Mouse (Mus musculus) mature B cell (primary cell): ENCODE results near the gene Gm10912.
"Not testable (repeated sequence)": the region's sequence is repeated elsewhere in the genome, so short reads cannot be mapped to it uniquely, and the experiment has no call there.

ENCODE experiments used
- in situ Hi-C: fragments of 300-500 bp; cut with MboI; formaldehyde crosslinking; loops from 2 replicates; pipeline ENCODE4 v1.14.3; 2019

The Gm10912 gene

DNA sequence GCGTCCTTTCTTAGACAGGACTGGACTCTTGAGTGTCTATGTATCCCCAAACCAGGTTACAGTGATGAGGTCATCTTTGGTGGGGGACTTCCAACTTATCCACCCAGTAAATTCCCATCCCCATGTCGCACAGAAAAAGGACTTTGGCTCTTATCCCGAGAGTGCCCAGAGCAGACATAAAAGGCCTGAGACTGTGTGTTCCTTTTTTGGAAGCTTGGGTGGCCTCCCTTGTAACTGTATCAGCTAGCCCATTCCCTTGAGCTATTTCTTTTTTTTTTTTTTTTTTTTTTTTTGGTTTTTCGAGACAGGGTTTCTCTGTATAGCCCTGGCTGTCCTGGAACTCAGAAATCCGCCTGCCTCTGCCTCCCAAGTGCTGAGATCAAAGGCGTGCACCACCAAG lies at the start of gene Gm10912:
Gene Gm10912, plus strand, starts transcription at position 301 of the 400 bp plus-strand sequence.
- in situ Hi-C loops, result not testable (repeated sequence)

DNA sequence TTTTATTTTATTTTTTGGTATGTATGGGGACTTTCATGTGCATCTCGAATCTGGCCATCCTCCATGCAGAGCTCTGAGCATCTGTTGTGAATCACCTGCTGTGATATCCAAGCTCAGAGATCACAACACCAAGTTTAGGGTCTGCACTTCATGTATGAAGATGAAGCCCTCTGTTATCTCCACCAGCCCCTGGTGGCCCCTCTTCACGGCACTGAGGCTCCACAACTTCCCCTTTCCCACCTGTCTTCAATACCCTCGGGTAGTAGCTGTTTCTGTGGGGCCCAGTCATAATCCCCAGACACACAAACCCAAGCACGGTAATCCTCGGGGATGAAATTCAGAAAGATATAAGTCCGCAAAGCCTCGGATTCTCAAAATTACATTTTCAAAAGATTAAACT lies 42.5 kb upstream of the Gm10912 start:
- in situ Hi-C loops, result no loop called here

DNA sequence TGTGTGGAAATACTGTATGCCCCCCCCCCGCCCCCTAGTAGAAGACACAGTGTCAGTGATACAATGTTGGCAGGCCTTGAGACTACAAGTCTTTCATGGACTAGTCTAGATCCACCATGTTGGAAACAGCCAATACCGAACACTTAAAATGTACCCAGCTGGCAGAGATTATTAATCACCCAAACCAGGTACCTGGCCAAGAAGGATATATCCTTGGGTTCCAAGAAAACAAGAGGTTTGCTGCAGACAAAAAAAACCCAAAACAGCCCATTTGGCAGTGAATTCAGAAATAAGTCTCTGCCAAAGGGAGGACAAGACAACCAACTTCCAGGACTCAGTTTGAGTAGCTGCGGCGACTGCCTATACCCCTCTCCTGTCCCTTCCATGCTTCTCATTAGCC lies 41.0 kb upstream of the Gm10912 start:
- in situ Hi-C loops, result no loop called here

DNA sequence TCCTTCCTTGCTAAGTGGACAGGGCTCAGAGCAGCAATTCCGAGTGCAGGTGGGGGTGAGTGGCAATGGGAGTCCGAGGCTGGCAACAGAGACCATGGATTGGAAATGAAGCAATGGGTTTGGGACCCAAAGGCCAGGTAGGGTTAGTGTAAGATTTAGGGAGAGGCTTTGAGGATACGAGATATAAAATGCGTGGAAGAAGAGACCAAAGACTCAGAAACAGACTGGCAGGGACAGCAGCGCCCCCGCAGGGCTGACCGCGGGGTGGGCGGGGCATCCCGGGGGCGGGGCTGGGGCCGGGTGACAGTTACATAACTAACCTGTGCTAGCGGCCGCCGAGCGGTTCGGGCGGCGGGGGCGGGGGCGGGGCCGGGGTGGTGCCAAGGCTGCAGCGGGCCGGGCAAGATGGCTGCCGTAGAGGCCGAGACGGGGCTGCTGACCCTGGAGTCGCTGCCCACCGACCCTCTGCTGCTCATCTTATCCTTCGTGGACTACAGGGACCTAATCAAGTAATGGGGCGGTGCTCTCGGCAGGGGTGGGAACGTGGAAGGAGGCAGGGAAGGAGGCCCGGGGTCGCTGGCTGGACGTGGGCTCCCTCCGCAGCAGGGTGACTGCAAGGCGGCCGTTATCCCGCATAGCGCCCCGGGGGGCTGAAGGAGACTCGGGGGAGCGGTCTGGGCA lies 38.0 kb upstream of the Gm10912 start, which contains the start of gene Fbxo3:
Gene Fbxo3, plus strand, starts transcription at position 264 of the 681 bp plus-strand sequence.
- in situ Hi-C loops, result no loop called here

DNA sequence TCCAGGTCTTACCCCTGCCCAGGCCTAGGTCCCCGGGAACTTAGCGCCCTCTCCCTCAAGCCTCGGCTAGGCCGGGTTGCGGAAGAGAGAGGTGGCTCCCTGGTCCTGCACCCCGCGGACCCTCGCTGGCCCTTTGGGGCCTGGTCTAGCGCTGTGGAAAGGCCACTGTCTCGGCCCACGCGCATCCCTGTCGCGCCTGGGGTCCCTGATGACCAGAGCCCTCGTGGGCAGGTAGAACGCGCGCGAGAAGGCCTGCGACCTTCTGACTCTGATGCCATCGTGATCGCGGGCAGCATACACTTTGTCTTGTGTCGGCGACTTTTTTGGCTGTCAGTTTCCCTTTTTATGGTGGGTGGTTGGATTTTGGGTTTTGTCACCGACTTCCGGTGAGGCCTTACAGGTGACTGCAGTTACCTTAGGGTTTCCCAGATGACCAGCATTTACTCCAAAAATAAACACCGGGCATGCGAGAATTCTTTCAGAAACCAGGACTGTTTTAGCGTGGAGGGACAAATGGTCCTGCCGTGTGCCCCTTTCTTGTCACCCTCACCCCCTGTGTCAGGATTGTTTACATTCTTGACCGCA lies 37.4 kb upstream of the Gm10912 start, which contains the start of gene 4931422A03Rik:
Gene 4931422A03Rik, minus strand, starts transcription at position 223 of the 585 bp plus-strand sequence.
- in situ Hi-C loops, result no loop called here

DNA sequence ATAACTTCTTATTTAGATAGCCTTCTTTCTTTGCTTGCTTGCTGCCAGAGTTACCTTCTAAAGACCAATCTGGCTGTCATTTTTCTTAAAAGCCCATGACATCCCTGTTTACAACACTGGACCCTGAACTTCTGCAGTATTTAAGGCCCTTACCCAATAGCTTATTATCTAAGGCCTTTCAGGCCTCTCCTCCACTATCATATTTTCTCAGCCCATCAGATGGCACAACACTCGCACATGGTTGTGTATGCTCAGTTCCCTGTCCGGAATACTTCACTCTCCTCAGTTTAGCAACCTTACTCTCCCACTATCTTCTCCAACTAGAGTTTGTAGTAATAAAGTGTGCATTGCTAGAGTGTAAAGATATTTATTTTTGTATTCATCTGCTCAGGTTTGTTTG lies 36.6 kb upstream of the Gm10912 start:
- in situ Hi-C loops, result no loop called here

DNA sequence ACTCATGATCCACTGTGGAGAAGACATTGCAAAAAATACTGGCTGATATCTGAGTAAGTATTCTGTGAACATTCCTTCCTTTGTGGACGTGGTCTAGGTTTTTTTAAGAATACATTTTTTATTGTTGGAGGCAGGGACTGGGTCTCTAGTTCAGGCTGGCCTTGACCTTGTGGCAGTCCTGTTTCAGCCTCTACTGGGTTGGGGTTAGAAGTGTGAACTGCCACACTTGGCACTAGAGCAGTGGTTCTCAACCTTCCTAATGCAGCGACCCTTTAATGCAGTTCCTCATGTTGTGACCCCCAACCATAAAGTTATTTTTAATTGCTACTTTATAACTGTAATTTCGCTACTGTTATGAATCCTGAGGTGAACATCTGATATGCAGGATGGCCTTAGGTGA lies 35.2 kb upstream of the Gm10912 start:
- in situ Hi-C loops, result no loop called here

DNA sequence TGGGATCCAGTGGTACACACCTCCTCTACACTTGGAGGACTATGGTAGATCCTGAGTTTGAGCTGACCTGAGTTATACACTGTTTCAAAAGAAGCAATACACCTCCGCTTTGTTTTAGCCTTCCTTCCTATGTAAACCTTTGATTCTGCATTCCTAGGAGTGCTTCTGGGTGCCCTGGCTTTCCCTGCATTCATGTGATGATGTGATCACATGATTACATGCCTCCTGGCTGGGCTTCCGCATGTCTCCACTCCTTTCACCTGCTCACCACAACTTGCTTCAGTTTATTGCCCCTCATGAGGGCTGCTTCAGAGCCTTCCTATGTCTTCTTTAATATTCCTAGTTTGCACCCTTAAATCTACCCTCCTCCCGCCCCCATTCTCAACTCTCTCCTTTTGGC lies 33.6 kb upstream of the Gm10912 start:
- in situ Hi-C loops, result no loop called here

DNA sequence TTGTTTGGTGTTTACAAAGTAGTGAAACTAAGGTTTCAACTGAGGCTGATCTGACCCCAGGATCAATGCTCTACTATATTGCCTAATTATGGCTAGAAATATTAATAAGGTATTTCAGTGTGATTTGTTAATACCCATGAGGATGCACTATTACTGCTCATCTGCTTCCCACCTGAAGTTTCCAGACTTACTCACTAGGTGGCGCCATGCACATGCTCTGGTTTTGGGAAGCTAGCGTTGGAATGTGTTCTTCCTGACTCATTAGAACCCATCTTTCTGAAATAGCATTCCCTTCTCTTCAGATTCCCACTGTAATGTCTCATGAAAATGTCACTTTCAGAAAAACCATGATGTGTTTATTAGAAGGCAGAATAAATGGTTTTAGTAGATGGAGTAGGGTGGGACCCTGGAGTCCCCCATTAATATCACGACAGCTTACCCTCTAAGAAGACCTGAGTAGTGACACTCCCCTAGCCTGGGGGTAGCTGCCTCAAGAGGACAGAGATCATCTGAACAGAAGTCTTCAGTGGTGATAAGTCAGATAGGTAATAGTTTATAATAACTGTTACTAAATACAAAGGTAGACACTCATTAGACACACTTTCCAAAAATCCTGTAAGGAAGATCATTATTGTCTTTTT lies 30.7 kb upstream of the Gm10912 start:
- in situ Hi-C loops, result no loop called here

DNA sequence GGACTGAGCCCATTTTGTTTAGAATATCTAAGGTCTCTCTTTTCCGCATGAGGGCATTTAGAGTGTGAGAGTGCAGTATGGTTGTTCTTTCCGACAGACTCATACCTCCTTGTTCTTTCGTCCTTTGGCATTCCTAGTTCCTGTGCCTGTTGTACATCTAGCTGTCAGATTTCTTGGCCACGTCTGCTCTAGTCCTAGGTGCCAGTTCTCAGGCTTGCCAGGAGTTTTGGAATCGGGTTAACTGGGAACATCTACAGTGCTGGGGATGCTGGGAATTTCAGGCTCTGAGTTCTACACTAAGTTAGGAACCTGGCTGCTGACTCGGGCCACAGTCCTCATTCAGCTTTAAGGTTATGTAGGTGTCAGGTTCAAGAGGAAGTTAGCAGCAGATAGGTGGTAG lies 30.0 kb upstream of the Gm10912 start:
- in situ Hi-C loops, result no loop called here

DNA sequence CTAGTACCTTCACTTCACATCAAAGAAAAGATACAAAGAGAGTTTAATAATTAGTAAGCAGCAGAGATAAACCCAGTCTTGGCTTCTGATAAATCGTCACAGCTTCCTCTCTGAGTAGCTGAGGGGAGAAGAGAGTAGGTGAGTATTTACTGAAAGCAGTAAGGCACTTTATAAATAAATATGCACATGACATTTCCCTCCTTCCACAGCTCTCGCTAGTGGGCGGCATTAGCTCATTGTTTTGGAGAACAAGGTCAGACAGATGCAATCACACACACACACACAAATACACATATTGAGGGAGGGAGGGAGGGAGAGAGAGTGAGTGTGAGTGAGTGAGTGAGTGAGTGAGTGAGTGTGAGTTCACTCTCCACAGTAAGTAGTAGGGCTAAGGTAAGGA lies 29.3 kb upstream of the Gm10912 start:
- in situ Hi-C loops, result no loop called here

DNA sequence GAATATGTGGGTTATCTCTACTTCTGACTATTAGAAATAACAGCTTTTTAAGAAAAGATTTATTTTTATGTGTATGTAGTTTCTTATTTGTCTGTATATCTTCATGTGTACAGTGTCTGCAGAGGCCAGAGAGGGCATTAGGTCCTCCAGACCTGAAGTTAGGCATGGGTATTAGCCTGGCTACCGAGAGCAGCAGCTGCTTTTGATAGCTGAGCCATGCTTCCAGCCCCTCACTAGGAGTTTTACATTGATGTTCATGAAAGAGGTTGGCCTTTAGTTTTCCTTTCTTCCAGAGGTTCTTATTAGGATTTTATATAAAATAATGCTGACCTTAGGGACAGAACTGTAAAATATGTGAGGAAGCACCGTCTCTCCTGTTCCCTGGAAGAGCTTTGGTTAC lies 27.4 kb upstream of the Gm10912 start:
- in situ Hi-C loops, result no loop called here

DNA sequence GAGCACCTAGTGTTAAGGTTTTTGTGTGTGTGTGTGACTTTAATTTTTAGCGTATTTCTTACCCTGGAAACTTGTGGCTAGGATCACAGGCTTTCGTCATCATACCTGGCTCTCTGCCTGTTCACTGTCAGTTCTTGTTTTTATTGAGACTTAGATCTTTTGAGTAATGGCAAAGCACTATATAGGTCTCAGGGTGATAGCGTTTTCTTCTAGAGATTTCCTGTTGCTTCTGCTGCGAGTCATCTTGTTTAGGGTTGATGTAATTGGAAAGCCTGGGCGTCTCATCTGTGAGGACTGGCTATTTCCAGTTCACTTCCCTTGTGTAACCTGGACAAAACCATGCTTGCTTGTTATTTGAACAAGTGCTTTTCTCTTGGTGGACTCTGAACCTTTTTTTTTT lies 24.0 kb upstream of the Gm10912 start:
- in situ Hi-C loops, result no loop called here

DNA sequence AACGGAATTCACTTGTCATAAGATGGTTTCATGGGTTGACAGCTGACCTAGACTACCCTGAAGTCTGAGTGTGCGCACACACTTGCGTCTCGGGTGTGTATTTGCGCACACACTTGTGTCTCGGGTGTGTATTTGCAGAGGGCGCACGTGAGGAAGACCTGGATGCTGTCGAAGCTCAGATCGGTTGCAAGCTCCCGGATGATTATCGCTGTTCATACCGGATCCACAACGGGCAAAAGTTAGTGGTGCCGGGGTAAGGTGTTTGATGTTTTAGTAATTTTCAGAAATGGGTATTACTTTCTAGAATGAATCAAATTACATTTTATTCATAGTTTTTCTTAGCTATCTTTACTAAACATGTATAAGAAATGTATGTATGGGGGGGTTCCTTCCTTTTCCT lies 22.9 kb upstream of the Gm10912 start:
- in situ Hi-C loops, result no loop called here

DNA sequence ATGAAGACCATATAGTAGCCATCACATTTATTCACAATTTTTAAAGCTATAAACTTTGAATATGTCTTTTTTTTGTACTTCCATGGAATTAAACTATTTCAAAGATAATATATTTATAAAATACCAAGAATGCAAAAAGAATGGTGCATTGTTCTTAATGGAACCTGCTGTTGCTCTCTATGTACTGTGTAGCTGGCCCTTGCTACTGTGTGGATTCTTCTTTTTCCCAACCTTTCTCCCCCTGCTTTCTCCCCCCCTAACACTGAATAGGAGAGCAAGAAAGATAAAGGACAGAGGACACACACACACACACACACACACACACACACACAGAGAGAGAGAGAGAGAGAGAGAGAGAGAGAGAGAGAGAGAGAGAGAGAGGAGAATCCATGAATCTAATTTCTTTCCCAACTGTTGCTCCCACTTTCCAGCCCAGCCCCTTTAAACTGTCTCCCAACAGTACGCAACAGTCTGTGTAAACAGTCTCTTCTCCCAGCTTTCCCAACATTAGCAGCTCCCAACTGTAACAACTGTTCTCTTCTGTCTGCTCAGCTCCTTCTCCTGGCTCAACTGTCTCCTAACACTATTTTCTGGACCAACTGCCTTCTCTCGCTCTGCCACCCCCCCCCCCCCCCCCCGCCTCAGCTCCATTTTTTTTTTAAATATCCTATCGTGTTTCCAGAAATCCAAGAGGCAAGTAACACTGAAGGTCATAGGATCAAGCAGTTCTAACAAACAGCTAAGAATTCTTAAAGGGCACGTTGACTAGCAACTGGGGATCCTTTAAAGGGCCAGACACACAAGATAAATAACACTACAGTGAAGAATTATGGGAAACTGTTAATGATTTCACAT lies 21.8 kb upstream of the Gm10912 start:
- in situ Hi-C loops, result no loop called here

DNA sequence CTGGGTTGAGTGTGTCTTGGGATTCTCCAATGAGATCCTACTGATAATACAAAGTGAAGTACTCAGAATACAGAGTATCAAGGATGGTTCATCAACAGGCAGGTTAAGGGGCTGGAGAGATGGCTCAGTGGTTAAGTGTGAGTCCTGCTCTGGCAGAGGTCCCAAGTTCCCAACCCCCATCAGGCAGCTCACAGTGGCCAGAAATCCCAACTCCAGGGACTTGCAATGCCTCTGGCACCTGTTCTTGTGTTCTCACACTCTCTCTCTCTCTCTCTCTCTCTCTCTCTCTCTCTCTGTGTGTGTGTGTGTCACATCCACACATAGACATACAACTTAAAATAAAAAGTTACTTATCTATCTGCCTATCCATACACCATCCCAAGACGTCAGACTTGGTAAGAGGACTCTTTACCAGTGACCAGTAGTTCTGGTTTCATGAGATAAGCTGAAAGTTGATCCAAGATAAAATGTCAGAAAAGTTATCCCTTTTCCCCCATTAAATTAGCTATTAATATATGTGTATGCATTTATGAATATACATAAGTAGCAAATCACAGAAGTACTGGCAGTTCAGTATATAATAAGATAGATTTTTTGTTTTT lies 21.0 kb upstream of the Gm10912 start:
- in situ Hi-C loops, result no loop called here

DNA sequence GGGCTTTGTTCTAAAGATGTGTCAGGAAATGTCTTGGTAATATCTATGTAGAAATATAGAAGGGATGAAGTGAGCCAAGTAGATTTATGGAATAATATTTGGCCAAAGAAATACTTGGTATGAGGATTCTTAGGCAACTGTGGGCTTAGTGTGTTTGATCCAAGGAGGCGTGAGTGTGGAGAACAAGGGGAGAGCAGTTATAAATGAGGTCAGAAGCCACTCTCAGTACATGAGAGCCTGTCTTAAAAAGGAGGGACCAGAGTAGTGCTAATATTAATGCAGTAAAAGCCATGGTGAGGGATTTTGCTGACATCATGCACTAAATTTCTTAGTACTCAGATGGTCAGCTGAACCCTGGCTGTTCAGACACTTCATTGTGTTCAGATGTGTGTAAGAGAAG lies 7.2 kb upstream of the Gm10912 start:
- in situ Hi-C loops, result no loop called here

DNA sequence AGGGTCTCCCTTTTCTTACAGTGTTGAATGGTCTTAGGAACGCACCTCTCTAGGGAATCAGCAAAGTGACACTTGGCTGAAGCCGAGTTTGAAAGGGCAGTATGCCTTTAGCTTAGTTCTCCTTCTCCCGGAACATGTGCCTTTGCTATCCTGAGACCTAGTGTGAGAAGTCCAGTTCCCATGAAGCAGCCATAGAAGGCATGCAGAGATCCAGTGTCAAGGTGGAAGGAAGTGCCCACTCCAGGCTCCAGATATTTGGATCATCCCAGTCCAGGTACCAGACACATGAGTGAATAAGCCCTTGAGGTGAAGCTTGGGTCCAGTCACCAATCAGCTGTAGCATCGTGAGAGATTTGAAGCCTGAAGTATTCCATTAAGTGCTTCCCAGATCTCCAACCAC lies 6.7 kb upstream of the Gm10912 start:
- in situ Hi-C loops, result no loop called here

DNA sequence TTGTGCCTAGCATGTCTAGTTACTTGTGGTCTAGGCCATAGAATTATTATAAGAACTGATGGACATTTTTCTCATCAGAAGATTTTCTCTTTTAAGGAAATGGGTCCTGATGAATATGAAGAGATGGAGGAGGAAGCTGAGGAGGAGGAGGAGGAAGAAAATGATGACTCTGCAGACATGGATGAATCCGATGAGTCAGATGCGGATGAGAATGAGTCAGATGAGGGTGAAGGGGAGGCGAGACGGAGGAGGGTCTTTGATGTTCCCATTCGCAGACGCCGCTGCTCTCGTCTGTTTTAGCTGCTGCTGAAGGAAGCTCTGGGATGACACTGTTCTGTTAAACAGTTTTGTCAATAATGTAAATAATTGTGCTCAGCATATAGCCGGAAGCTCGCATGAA lies 5.8 kb upstream of the Gm10912 start:
- in situ Hi-C loops, result no loop called here

DNA sequence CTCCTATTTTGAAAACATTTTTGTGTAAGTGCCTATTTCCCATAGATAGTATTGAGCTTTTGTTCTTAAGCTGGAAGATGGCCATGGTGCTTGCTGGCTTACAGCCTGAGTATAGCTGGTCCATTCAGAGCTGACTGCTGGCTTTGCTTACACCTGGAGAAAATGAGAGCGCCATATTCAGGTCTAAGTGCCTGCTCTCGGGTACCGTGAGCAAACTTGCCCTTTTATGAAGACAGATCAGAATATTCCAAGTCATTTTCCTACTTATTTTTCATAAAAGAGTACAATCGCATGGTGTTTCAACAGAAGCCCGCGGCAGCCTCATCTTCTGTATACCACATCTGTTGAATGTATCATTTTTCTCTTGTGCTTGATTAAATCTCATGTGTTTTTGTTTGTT lies 4.6 kb upstream of the Gm10912 start:
- in situ Hi-C loops, result no loop called here

DNA sequence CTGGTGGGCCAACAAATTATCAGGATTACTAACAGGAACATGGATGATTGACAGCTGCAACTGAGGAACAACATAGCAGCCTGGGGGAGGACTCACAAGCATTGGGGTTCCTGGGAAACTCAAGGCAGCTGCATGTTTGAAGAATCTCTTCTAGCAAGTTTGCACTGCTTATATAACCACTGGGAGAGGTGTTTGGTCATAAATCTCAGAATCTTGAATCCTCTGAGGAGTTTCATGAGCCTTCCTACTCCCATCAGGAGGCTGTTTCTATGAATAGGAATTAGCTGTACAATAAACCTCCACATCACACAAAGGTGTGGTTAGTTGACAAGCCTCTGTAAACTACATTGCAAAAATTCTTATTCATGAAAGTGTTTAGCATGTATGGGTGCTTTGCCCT lies 3.0 kb upstream of the Gm10912 start:
- in situ Hi-C loops, result no loop called here

DNA sequence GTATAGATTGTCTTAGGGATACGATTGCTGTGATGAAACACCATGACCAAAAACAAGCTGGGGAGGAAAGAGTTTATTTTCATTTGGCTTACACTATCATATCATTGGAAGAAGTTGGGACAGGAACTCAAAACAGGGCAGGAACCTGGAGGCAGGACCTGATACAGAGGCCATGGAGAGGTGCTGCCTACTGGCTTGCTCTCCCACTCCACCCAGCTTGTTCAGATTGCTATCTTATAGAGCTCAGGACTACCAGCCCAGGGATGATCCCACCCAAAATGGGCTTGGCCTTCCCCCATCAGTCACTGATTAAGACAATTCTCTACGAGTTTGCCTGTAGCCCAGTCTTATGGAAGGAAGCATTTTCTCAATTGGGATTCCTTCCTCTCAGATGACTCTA lies 1.5 kb upstream of the Gm10912 start:
- in situ Hi-C loops, result no loop called here
